Mouse (Mus musculus): ENCODE measurements around the gene Ky. TPM values are rescaled to one million over a fixed set of nuclear protein-coding genes. Genes with fewer than 3 reads are reported as not detected.

The Ky gene
- under 1 TPM in 2 of 3 experiments, not detected in 1; 0.11 to 0.12 TPM for polyA plus RNA-seq (2017; shearing (Covaris generic))

DNA sequence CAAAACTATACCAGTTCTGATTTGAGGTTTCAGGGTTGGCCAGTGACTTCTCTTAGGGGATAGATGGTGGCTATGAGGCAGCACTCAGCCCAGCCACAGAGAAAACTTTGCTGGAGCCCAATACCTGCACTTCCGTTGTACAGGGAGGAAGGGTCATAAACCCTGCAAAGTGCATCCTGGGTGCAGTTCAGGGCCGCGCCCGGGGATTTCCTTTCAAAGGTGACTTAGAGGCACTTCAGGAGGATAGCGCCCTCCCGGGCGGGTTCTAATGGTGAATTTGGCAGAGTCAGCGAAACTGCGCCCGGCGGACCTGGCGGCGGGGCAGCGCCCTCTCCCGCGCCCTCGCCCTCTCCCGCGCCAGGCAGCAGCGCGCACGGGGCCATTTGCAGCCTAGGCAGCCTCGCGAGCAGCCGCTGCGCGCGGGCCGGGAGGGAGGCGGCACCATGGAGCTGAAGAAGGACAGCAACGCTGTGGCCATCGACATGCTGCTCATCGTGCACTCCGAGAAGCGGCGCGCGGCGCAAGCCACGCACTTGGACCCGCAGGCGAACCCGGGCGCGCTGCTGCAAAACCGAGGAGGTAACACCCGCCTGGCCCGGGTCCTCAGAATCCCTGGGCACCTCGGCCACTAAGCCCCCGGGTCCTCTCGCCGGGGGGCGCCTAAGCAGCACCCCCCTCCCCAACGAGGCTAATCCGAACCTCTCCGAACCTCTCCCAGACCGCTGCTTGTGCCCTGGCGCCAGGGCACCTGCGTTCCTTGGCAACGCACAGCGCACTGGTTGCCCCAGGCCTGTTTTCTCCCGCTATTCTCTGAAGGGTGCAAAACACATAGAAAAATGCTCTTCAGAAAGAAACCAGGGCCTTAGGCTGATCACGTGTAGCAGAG is at the start of gene Ky:
Gene Ky, plus strand, starts transcription at position 51 of the 886 bp plus-strand sequence.
- peak; percentile 46 for ATAC-seq

DNA sequence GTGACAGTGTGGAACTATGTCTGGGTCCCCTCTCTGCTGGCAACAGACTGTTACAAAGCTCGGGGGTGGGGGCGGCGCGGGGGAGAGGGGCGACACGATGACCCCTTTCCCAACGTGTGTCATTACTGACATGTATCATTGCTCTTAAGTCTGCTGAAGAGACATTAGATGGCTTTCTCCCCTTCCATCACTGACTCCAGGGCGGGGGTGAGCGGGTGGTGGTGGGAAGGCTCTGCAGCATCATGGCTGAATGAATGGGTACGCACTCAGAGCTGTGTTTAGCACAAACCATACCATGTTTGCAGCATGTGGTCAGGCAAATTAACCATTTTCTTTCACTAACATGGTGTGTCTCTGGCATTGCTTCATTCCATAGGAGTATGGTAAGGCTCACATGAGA is 43.3 kb upstream of the Ky start:
- no peak for ATAC-seq

DNA sequence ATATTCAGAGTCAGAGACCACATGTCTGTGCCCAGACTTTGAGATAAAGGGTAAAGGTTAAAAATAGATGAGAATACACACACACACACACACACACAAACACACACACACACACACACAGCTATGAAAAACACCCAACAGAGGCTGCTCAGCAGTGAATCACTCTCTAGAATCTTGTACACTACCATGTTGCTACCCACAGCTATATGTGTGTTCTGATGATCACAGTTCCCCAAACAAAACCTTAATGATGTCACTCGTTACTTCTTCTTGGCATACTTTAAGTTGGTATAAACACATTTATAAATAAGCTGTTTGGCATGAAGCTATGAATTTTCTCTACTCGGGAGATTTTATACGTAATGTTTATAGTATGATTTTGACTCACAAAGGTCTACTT is 40.5 kb upstream of the Ky start:
- ATAC-seq = no peak

DNA sequence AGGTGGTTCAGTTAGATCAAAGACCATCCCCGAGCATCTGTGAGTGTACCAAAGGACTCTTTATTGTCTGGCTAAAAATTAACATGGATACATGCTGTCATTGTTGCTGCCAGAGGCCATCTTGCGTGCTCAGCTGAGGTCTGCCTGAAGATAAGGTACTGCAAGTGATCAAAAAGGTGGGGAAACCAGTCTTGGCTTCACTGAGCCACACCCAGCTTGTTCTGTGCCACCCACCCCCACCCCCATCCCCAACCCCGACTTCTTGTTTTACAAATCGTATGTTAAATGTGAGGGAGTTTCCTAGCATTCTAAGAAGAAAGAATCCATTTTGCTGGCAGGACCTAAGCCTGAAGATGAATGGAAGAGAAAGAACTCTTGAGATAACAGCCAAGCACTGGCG is 39.8 kb upstream of the Ky start:
- no peak for ATAC-seq

DNA sequence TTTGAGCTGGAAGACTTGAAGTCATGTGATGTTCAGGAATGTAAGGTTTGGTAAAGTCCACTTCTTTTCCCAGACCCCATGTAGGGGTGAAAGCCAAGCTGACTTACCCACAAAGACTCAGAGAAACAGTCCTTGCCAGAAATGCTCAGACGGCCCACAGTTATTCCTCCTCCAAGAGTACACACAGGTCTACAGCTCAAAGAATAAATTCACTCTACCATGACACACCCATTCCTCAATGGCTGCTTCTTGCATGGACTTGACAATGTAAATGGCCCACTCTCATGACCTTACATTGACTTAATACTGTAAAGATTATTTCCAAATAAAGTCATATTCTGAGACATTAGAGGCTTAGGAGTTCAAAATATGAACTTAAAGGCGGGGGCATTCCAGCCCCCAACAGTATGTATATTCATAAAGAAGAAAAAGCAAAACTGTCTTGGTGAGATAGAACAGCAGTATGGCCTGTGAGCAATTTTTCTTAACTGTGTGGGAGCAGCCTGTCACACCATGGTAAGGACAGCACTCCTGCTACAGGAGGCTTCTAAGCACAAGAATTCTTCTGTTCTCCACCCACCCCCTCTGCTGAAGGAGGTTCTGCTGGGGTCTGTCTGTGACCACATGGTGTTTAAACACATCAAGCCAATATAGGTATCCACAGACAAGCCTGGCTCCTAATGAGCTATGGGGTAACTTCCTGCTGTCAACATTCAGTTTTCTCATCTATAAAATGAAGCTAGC is 35.3 kb upstream of the Ky start:
- ATAC-seq = no peak

DNA sequence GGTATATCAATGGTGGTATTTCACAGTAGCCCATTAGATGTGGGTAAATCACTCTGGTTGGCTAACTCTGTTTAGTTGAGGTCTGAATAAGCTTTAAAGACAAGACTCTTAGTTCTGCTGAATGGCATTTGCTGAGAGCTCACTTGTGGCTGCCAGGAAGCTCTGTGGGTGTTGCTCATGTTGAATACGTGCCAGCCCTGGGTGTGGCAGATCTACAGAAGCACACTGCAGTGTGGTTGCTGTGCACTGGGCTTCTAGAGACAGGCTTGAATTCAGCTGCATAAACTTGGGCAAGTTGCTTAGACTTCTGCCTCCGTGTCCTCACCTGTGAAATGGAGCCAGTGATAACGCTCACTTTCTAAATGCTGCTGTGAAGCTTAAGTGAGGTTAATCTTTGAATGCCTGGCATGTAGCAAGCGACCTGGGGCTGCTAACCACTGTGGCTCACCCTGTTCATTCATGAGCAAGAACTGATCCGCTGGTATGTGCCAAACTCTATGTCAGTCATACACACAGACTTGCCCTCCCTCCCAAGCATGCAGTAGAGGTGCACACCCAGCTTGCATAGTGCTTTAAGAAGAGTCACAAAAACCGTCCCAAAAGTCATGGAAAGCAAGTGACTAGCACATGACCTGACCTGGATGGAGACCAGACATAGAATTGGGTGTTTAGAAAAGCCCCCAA is 27.6 kb upstream of the Ky start:
- no peak for ATAC-seq

DNA sequence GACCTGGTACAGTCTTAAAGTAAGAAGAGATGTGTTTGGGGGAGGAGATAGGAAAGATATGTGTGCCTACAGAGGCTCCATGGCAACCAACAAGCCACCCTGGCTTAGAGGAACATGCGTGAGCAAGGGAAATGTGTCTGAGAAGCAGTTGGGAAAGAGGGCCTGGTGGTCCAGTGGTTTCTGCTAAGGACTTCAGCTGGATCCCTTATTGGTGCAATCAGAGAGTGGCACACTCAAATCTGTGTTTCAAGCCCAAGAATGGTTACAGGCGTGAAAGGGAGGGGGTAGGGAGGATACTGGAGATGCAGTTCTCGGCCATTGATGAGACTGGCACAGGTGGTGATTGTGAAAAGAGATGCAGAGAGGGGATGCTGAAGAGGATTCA is 27.1 kb upstream of the Ky start:
- no peak for ATAC-seq

DNA sequence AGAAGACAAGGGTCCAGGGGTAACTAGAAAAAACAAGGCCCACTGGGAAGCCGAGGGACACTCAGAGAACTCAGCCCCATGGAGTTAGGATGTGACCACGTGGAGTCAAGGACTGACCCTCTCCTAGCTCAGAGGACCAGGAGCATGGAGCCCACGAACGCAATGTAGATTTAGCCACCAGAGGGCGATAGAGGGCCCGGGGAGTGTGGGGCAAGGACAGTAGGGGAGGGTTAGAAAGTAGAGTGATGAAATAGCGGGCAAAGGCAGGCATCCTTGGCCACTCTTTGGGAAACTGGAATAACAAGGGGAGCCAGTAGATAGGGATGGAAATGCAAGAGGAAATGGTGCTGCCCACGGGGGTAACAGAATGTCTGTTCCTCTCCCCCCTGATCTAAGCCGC is 26.5 kb upstream of the Ky start:
- ATAC-seq = peak; percentile 48

DNA sequence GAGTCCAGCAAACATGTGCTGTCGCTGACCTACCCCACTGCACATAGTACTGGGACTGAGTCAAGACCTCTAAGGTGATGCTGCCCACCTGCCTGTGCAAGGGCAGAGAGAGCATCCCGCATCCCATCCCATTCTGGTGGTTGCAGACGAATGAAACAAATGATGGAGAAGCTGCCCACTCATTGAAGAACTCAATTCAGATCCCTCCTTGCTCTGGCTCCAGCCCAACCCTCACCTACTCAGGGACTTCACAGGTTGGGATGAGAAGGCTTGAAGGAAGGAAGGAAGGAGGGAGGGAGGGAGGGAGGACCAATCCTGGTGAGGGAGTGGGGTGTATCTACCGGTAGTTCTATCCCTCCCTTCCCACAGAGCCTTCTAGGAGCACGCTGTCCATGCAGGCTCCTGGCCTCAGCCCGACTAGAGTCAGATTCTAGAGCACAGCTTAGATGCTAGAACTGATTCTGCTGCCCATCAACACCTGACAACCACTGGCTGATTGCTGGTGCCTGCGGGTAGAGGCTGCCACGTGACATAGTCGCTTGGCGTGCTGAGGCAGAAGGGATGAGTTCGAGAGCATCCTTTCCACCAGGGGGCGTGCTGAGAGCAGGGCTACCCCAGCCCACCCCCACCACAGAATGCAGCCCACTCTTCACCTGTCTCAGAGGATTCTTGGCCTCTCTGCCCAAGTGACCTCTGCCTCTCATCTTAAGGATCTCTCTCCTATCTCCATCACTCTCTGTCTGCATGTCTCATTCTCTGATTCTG is 13.3 kb upstream of the Ky start:
- no peak for ATAC-seq

DNA sequence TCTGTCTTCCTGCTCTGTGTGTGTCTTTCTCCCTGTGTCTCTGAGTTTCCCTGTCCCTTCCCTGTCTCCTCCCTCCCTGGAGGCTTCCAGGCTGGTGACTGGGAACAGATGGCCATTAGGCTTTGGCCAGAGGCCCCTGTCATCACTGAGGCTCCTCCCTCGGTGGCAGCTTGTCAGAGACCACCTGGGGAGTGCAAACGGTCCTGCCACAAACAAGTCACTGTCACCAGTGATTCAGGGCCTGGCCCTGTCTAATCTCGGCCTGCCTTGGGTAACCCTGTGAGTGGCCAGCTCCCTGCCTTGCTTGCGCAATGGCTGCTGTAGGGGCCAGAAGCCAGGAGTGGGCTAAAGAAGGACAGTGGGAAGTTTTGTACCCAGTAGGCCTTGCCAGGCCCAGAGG is 12.5 kb upstream of the Ky start:
- ATAC-seq = no peak

DNA sequence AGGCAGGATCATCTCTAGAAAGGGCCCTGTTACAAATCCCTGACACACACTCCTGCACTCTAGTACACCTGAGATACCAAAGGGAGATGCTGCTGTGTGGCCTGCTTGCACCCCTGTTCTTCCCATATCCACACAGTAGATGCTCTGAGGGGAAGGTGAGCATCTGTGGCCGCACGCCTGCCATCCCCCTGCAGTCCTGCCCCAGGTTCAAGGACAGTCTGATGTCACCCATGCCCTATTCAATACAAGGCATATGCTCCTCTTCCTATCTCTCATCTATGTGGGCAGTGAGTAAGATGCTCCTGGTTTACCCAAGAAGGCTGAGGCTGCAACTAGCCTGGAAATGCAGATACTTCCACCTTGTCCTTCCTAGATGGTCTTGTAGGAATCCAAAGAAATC is 11.6 kb upstream of the Ky start:
- ATAC-seq = no peak

DNA sequence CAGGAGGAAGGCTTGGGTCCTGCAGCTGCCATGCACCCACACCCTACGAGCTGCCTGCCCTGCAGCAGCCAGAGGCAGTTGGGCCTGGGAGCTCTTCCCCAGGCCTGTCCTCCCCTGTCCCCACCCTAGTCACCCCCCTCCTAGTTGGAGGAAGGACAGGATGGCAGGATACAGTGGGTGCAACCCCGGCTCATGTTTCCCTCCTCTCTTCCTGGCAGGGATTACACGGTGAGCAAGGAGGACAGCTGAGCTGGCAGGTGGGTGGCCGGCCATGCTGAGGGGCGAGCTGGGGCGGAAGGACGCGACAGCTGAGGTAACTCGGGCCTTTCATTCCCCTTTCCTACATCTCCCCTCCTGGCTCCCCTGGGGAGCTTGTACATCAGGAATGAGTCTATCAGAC is 11.1 kb upstream of the Ky start:
- no peak for ATAC-seq

DNA sequence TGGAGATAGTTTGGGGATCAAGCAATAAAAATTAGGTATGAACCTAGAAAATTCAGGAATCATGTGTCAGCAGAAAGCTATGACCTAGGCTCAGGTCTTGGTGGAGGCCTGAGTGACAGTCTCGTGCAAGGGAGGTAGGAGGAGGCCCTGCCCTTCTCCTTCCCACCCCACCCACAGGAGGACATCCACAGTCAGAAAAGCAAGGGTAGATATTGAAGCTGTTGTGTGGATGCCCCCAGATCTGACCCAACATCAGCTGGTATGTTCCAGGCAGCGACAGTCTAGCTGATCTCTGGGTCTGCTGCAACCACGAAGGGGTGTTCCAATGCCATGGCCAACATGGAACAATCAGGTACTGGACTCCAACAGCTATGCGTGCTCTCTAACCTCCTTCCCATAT is 10.3 kb upstream of the Ky start:
- no peak for ATAC-seq

DNA sequence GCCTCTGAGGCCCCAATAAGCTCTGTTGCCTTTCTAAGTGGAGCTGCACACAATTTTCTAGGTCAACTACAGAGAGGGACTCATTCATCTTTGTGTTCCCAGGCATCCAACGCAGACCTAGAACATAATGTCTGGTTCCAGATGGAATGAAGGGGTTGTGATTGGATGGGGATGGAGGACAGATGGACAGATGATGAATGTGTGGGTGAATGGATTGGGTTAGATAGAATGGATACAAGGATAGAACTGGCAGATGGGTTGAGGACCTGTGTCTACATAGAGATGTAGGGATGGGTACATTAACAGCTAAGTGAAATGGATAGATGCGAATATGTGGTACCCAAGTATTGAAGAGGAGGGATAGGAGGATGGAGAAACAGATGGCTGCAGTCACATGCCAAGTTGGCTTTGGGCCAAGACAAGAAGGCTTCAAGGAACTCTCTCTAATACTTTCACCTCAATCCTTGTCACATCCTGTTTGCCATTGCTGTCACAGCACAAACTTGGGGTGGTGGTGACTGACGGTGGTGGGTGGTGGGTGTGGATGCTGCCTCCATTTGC is 9.0 kb upstream of the Ky start:
- no peak for ATAC-seq

DNA sequence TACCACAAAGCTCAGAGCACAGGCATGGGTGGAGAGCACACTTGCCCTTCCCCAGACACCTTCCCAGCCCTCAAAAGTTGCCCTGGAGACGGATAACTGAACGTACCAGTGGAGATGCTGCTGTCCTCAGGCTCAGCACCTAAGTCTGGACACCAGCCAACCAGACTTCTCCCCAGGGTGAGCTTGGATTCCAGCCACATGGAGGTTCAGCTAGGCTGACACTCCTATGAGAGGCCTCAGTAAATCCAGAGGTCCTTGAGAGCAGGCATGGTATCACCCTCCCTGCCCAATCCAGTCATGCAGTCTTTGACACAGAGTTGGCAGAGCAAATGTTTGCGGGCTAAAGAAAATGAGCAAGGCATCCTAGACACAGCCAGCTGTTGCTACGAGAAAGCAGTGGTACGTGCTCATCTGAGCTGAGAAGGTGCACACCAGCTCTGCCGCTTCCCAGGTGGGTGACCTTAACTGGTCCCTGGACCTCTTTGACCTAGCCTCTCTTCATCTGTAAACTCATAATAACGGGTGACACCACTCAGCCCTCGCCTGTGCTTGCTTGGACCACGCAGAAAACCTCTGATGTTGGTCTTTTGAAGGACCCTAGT is 8.4 kb upstream of the Ky start:
- ATAC-seq = no peak

DNA sequence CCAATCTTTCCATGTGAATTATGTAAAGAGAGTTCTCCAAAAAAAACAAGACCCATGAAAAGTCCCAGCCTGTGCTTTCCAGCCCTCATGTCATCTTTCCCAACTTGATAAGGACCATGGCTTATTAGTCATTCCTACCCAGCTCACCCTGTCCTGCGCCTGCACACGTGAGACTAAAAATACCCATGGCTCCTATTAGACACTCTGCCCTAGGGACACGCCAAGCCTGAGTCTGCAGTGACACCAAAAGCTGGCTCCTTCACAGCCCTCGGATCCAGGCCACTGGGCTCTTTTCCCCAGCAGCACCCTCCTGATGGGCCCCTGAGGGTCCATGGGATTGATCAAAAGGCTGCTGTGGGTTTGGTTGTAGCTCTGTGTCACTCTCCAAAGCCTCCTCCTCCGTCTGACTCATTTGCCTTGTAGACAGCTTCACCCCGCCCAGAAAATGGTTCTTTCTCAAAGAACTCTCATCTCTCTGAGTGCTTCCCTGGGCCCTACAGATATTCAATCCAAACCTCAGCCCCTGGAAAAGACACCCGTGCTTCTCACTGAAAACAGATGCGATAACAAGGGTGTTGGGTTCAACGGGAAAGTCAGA is 7.6 kb upstream of the Ky start:
- no peak for ATAC-seq

DNA sequence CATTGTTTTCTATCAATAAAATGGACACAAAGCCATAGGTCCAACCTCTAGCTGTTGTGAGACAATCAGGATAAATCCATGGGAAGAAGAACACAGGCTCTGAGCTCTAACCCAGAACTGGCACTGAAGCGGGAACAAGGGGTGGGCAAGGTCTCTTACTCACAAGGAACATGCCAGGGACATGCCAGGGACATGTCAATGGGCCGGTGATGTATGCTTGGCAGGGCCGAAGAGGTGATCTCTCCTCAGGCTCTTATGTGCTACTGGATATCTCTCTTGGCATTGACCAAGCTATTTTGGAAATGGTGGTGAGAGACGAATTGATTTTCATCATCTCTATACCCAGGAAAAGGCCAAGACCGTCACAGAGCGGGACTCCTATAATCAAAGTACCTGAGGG is 6.8 kb upstream of the Ky start:
- ATAC-seq = no peak

DNA sequence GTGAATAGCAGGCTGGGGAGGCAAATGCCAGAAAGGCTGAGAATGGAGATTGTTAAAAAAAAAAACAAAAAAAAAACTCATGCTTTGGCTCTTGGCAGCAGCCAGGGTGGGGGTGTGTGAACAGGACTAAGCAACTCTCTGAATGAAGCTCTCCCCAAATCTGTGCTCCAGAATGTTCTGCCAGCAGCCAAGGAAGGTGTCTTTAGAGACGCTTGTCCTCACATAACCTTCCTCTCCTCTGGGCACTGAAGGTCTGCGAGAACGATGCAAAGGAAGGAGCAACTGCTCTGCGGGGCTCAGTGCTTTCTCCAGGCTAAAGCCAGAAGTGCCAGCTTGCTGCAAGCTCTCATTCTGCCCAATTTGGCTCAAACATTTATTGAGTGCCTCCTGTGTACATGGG is 6.3 kb upstream of the Ky start:
- no peak for ATAC-seq

DNA sequence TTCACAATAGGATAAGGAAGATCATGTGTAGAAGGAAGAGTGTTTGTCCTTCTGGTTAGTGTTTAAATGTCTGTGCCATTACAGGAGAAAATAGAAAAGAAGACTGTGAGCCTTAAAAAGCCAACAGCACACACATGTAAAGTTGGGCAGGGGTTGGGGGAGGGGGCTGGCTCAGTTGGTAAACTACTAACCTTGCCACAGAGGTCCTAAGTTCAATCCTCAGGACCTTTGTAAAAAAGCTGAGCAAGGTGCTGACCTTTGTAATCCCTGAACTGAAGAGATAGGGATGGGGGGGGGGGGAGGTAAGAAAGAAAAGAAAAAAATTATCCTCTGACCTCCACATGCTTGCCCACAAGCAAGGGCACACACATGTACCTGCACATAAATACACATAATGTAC is 5.8 kb upstream of the Ky start:
- no peak for ATAC-seq

DNA sequence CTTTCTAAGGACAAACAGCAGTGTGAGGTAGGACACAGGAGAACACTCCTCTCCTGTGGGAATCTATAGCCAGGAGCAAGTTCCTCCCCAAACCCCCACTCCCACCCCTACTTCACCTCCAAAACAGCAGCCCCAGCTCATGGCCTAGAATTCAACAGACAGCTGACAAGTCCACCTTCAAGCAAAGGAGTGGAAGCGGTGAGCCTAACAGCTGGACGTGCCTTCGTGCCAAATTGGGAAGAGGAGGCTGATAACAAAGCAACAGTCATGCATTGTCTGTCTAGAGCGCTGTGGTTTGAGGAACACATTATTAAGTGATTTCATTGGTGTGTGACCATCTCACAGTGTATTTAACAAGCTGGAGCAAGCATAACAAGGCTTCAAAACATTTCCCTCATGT is 4.4 kb upstream of the Ky start:
- no peak for ATAC-seq

DNA sequence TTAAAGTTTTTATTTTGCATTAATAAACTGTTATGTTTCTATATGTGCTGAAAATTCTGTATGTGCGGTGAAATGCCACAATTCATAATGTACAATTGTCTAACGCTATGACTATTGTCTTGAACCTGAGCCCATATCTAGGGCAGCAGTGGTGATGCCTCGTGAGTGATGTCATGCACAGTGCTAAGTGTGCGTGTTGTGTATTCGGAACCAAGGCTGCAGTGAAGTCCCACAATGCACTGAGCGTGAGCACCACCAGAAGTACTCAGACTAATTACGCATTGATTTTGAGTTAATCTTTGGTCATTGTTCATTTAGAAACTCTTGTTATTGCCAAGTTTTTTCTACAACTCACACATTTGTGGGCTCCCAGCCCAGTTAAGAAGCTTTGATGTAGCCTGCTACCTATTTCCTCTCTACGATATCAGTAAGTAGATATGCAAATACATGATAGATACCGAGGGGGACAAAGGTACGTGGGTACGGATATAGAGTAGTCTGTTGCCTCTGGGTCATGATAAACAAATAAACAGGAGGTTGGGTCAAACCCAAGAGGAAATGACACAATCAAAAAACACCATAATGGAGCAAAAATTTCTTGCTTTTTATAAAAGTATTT is 3.4 kb upstream of the Ky start:
- no peak for ATAC-seq
